Mouse (Mus musculus) urinary bladder, postnatal 10 days (tissue): Measurements from ENCODE around the gene Mutyh.
"Not testable (repeated sequence)": the region's sequence is repeated elsewhere in the genome, so short reads cannot be mapped to it uniquely, and the experiment has no call there.

Experiments
- DNase-seq: peaks from one replicate; pipeline ENCODE4 v3.0.0; 2022; ENCODE audit warnings: low spot score

The Mutyh gene

GRCm38 (mm10) chr4:116820902-116821693, 13.6 kb downstream of the Mutyh start:
- DNase-seq = no peak

- DNase-seq = no peak
Measured at GRCm38 (mm10) chr4:116821694-116822016, 14.1 kb downstream of the Mutyh start, which contains the start of gene Hpdl. Gene Hpdl, minus strand, starts transcription at chr4:116821707.

- DNase-seq = no peak
Measured at GRCm38 (mm10) chr4:116824541-116825004, 17.1 kb downstream of the Mutyh start.

GRCm38 (mm10) chr4:116827819-116828218, 20.3 kb downstream of the Mutyh start:
- DNase-seq = no peak

GRCm38 (mm10) chr4:116829364-116830069, 22.0 kb downstream of the Mutyh start:
- DNase-seq = no peak

GRCm38 (mm10) chr4:116830070-116830368, 22.5 kb downstream of the Mutyh start:
- no peak for DNase-seq

- no peak for DNase-seq
Measured at GRCm38 (mm10) chr4:116838999-116839398, 31.5 kb downstream of the Mutyh start.

- DNase-seq = not testable (repeated sequence)
Measured at GRCm38 (mm10) chr4:116840096-116840495, 32.6 kb downstream of the Mutyh start.

GRCm38 (mm10) chr4:116840841-116841240, 33.3 kb downstream of the Mutyh start:
- DNase-seq = no peak

- DNase-seq = no peak
Measured at GRCm38 (mm10) chr4:116844324-116844723, 36.8 kb downstream of the Mutyh start.

- no peak for DNase-seq
Measured at GRCm38 (mm10) chr4:116849901-116850300, 42.4 kb downstream of the Mutyh start.

- DNase-seq = no peak
Measured at GRCm38 (mm10) chr4:116854286-116854685, 46.8 kb downstream of the Mutyh start.

- no peak for DNase-seq
Measured at GRCm38 (mm10) chr4:116857203-116857602, 49.7 kb downstream of the Mutyh start.

GRCm38 (mm10) chr4:116859711-116860110, 52.2 kb downstream of the Mutyh start:
- no peak for DNase-seq

GRCm38 (mm10) chr4:116862023-116862422, 54.5 kb downstream of the Mutyh start:
- no peak for DNase-seq
